Mouse (Mus musculus): ENCODE results near the gene Pcmt1. TPM values are rescaled to one million over a fixed set of nuclear protein-coding genes. Genes with fewer than 3 reads are reported as not detected.

The Pcmt1 gene
- total and polyA plus RNA-seq, 2 experiments = 23.6 to 30.2 TPM

DNA sequence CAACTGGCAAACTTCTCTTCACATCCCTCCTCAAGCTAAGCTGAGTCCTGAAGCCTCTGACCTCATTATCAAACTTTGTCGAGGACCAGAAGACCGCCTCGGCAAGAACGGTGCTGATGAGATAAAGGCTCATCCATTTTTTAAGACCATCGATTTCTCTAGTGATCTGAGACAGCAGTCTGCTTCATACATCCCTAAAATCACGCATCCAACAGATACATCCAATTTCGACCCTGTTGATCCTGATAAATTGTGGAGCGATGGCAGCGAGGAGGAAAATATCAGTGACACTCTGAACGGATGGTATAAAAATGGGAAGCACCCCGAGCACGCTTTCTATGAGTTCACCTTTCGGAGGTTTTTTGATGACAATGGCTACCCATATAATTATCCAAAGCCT, 31.6 kb upstream of the Pcmt1 start:
- Histone ChIP-seq H3K4me3 (ENCODE audit: insufficient read depth, low read depth, low read length) (no peak overlapping the region), H3K79me2 (ENCODE audit: control insufficient read depth, insufficient read depth, low read length) (no peaks in the 10 kb centered on the region), H3K27me3 (ENCODE audit: control insufficient read depth, insufficient read depth, low read length) (no peaks in the 10 kb centered on the region), H3K4me1 (ENCODE audit: control insufficient read depth, insufficient read depth, low read length) (no peaks in the 10 kb centered on the region), H3K36me3 (ENCODE audit: control insufficient read depth, insufficient read depth, low read length) (peaks cover 57% of the 10 kb centered on the region), H3K9ac (ENCODE audit: low read depth, low read length) (no peak overlapping the region), H3K27ac (replicated peaks; ENCODE audit: insufficient read depth, low read depth, low read length) (no peak overlapping the region)
- TF ChIP-seq POLR2A (IDR thresholded peaks at IDR 0.05; ENCODE audit: extremely low read depth, insufficient read depth, low read length) = no peak
- 90% methylated on average over 13 of the region's 13 CpGs for WGBS
- no peak for DNase-seq (ENCODE audit: extremely low read depth, low read depth, low spot score)

DNA sequence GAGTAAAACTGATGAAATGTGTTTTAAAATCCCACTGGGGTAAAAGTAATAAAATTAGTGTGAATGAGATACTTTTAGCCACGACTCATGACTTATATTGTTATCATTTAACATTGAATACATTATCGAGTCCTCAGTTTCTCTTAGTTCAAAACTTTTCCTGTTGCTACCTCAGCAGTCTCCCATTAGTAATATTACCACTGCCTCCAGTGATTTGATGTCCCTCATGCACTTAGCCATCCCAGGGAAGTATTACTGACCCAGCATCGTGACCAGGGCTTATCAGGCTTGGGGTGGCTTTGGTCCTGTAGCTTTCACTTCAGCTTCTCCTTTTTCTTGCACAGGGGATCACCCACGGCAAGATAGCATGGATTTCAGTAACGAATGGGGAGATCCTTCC, 29.2 kb upstream of the Pcmt1 start:
- H3K27ac ChIP-seq (replicated peaks; ENCODE audit: insufficient read depth, low read depth, low read length) = no peak overlapping the region
- no peak overlapping the region for H3K4me3 ChIP-seq (ENCODE audit: insufficient read depth, low read depth, low read length)
- WGBS = 87% methylated on average over 5 of the region's 5 CpGs
- no peak for TF ChIP-seq POLR2A (IDR thresholded peaks at IDR 0.05; ENCODE audit: extremely low read depth, insufficient read depth, low read length)
- DNase-seq (ENCODE audit: extremely low read depth, low read depth, low spot score) = no peak
- H3K9ac ChIP-seq (ENCODE audit: low read depth, low read length) = no peak overlapping the region
- H3K36me3 ChIP-seq (ENCODE audit: control insufficient read depth, insufficient read depth, low read length) = peaks cover 66% of the 10 kb centered on the region
- no peaks in the 10 kb centered on the region for H3K4me1 ChIP-seq (ENCODE audit: control insufficient read depth, insufficient read depth, low read length)
- H3K27me3 ChIP-seq (ENCODE audit: control insufficient read depth, insufficient read depth, low read length) = no peaks in the 10 kb centered on the region
- no peaks in the 10 kb centered on the region for H3K79me2 ChIP-seq (ENCODE audit: control insufficient read depth, insufficient read depth, low read length)

DNA sequence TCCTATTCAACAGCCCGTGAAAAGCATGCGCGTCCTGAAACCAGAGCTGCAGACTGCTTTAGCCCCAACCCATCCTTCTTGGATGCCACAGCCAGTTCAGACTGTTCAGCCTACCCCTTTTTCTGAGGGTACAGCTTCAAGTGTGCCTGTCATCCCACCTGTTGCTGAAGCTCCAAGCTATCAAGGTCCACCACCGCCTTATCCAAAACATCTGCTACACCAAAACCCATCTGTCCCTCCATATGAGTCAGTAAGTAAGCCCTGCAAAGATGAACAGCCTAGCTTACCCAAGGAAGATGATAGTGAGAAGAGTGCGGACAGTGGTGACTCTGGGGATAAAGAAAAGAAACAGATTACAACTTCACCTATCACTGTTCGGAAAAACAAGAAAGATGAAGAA, 21.6 kb upstream of the Pcmt1 start:
- no peak for DNase-seq (ENCODE audit: extremely low read depth, low read depth, low spot score)
- no peak for TF ChIP-seq CTCF (IDR thresholded peaks at IDR 0.05; ENCODE audit: low read depth, low read length)
- no peaks in the 10 kb centered on the region; the same call in 1 of the 2 replicates for H3K79me2 ChIP-seq (ENCODE audit: control insufficient read depth, insufficient read depth, low read length)
- H3K27me3 ChIP-seq (ENCODE audit: control insufficient read depth, insufficient read depth, low read length) = no peaks in the 10 kb centered on the region
- peaks cover 61% of the 10 kb centered on the region for H3K36me3 ChIP-seq (ENCODE audit: control insufficient read depth, insufficient read depth, low read length)
- H3K27ac ChIP-seq (replicated peaks; ENCODE audit: insufficient read depth, low read depth, low read length) = no peak overlapping the region
- 96% methylated on average over 6 of the region's 6 CpGs for WGBS
- H3K4me1 ChIP-seq (ENCODE audit: control insufficient read depth, insufficient read depth, low read length) = no peaks in the 10 kb centered on the region
- no peak overlapping the region for H3K4me3 ChIP-seq (ENCODE audit: insufficient read depth, low read depth, low read length)
- no peak overlapping the region for H3K9ac ChIP-seq (ENCODE audit: low read depth, low read length)

DNA sequence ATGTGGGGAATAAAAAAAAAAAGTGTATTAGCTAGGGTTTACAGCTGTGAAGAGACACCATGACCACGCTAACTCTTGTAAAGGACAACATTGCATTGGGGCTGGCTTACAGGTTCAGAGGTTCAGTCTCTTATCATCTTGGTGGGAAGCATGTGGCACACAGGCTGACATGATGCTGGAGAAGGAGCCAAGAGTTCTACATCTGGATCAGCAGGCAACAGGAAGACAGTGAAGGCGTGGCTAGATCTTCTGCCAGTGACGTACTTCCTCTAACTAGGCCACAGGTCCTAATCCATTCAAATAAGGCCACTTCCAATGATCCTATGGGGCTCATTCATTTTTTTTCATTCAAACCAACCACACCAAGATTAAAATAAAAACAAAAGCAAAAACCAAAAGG, 19.2 kb upstream of the Pcmt1 start:
- H3K79me2 ChIP-seq (ENCODE audit: control insufficient read depth, insufficient read depth, low read length) = no peaks in the 10 kb centered on the region; the same call in 1 of the 2 replicates
- no peak overlapping the region for H3K4me3 ChIP-seq (ENCODE audit: insufficient read depth, low read depth, low read length)
- H3K36me3 ChIP-seq (ENCODE audit: control insufficient read depth, insufficient read depth, low read length) = peaks cover 57% of the 10 kb centered on the region
- 76% methylated on average over 3 of the region's 3 CpGs for WGBS
- H3K27ac ChIP-seq (replicated peaks; ENCODE audit: insufficient read depth, low read depth, low read length) = no peak overlapping the region
- TF ChIP-seq CTCF (IDR thresholded peaks at IDR 0.05; ENCODE audit: low read depth, low read length) (no peak), POLR2A (IDR thresholded peaks at IDR 0.05; ENCODE audit: extremely low read depth, insufficient read depth, low read length) (no peak)
- H3K9ac ChIP-seq (ENCODE audit: low read depth, low read length) = no peak overlapping the region
- H3K4me1 ChIP-seq (ENCODE audit: control insufficient read depth, insufficient read depth, low read length) = no peaks in the 10 kb centered on the region
- no peaks in the 10 kb centered on the region for H3K27me3 ChIP-seq (ENCODE audit: control insufficient read depth, insufficient read depth, low read length)
- DNase-seq (ENCODE audit: extremely low read depth, low read depth, low spot score) = no peak

DNA sequence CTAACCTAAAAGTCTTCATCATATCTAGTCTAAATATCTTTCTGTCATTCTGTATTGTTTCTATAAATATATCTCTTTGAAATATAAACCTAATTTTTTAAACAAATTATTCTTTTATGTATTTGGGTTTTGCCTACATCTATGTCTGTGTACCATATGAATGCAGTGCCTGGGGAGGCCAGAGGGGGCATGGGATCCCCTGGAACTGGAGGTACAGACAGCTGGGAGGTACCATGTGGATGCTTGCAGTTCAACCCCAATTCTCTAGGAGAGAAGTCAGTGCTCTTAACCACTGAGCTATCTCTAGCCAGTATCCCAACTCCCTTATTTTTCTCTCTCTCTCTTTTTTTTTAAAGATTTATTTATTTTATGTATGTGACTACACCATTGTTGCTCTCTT, 14.3 kb upstream of the Pcmt1 start:
- peaks cover 57% of the 10 kb centered on the region for H3K36me3 ChIP-seq (ENCODE audit: control insufficient read depth, insufficient read depth, low read length)
- H3K4me3 ChIP-seq (ENCODE audit: insufficient read depth, low read depth, low read length) = no peak overlapping the region
- H3K4me1 ChIP-seq (ENCODE audit: control insufficient read depth, insufficient read depth, low read length) = no peaks in the 10 kb centered on the region
- DNase-seq (ENCODE audit: extremely low read depth, low read depth, low spot score) = no peak
- no peak overlapping the region for H3K9ac ChIP-seq (ENCODE audit: low read depth, low read length)
- H3K79me2 ChIP-seq (ENCODE audit: control insufficient read depth, insufficient read depth, low read length) = peaks cover 7% of the 10 kb centered on the region; the same call in 1 of the 2 replicates
- H3K27me3 ChIP-seq (ENCODE audit: control insufficient read depth, insufficient read depth, low read length) = no peaks in the 10 kb centered on the region
- TF ChIP-seq CTCF (IDR thresholded peaks at IDR 0.05; ENCODE audit: low read depth, low read length) = no peak; the same call in 1 of the 2 replicates
- TF ChIP-seq POLR2A (IDR thresholded peaks at IDR 0.05; ENCODE audit: extremely low read depth, insufficient read depth, low read length) = no peak
- no peak overlapping the region for H3K27ac ChIP-seq (replicated peaks; ENCODE audit: insufficient read depth, low read depth, low read length)

DNA sequence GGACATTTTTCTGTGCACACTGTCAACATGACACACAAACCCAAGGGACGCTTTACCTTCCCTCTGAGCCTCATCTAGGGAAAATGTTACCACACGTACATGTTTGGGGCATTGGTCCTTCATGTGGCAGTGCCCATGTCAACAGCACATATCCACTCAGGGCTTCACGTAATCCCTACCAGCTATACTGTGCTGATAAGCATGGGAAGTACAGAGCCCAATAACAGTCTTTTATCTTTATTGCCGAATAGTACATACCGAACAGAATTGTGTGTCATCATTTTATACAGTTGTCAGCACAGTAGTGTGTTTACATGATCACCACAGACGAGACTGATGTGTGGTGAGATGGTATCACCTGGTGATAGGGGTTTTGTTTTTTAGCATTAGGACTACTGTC, 6.0 kb upstream of the Pcmt1 start:
- Histone ChIP-seq H3K9ac (ENCODE audit: low read depth, low read length) (no peak overlapping the region), H3K4me1 (ENCODE audit: control insufficient read depth, insufficient read depth, low read length) (peaks cover 14% of the 10 kb centered on the region), H3K36me3 (ENCODE audit: control insufficient read depth, insufficient read depth, low read length) (peaks cover 9% of the 10 kb centered on the region), H3K27ac (replicated peaks; ENCODE audit: insufficient read depth, low read depth, low read length) (no peak overlapping the region), H3K79me2 (ENCODE audit: control insufficient read depth, insufficient read depth, low read length) (peaks cover 30% of the 10 kb centered on the region; the same call in 1 of the 2 replicates), H3K4me3 (ENCODE audit: insufficient read depth, low read depth, low read length) (no peak overlapping the region), H3K27me3 (ENCODE audit: control insufficient read depth, insufficient read depth, low read length) (no peaks in the 10 kb centered on the region)
- WGBS = 88% methylated on average over 6 of the region's 6 CpGs
- no peak for DNase-seq (ENCODE audit: extremely low read depth, low read depth, low spot score)
- TF ChIP-seq POLR2A (IDR thresholded peaks at IDR 0.05; ENCODE audit: extremely low read depth, insufficient read depth, low read length) = no peak
- TF ChIP-seq CTCF (IDR thresholded peaks at IDR 0.05; ENCODE audit: low read depth, low read length) = no peak

Measured in liver, adult 2 months (tissue).